Mouse (Mus musculus) limb, embryonic 14.5 days (tissue): ENCODE measurements at regions not wholly inside any gene's neighbourhood (a gene's known extent, or its start where the extent isn't known, plus 50 kb on each side); places are given as distances from the start of the nearest gene placed in this dataset.
A peak's percentile ranks its signal among the peaks of the same experiment; 100 is the strongest.

Source experiments
- ATAC-seq: fragments of 200-750 bp; cut with Nextera tagmentation; 2 replicates; pipeline ENCODE4 v1.8.0; 2017; ENCODE audit warnings: low read depth, moderate number of reproducible peaks, moderate TSS enrichment; ENCODE audit not compliant: low FRiP score
- DNase-seq: peaks from one replicate; pipeline ENCODE4 v3.0.0-alpha.2; 2015; ENCODE audit warnings: low spot score
- H3K27ac ChIP-seq: fragments of 300-500 bp; sonication (generic); replicated peaks from 2 replicates; pipeline ENCODE4 v1.5.1; 2014; ENCODE audit warnings: low read depth, mild to moderate bottlenecking, low read length, moderate library complexity, mixed read lengths
- H3K27me3 ChIP-seq: fragments of 300-500 bp; sonication (generic); 2 replicates; pipeline ENCODE4 v1.6.1; 2014; ENCODE audit warnings: low read length, mixed read lengths; ENCODE audit not compliant: control insufficient read depth, insufficient read depth
- H3K36me3 ChIP-seq: fragments of 300-500 bp; sonication (generic); 2 replicates; pipeline ENCODE4 v1.6.1; 2014; ENCODE audit warnings: mild to moderate bottlenecking, low read length, moderate library complexity, mixed read lengths; ENCODE audit not compliant: control insufficient read depth, insufficient read depth
- H3K4me1 ChIP-seq: fragments of 300-500 bp; sonication (generic); 2 replicates; pipeline ENCODE4 v1.6.1; 2014; ENCODE audit warnings: antibody characterized with exemption, low read length, mixed read lengths; ENCODE audit not compliant: control insufficient read depth, insufficient read depth
- H3K4me2 ChIP-seq: fragments of 300-500 bp; sonication (generic); replicated peaks from 2 replicates; pipeline ENCODE4 v1.6.1; 2014; ENCODE audit warnings: low read depth, mild to moderate bottlenecking, low read length, moderate library complexity; ENCODE audit not compliant: severe bottlenecking
- H3K4me3 ChIP-seq: fragments of 300-500 bp; sonication (generic); replicated peaks from 2 replicates; pipeline ENCODE4 v1.5.1; 2014; ENCODE audit warnings: low read length
- H3K9ac ChIP-seq: fragments of 300-500 bp; sonication (generic); 2 replicates; pipeline ENCODE4 v1.6.1; 2014; ENCODE audit warnings: mild to moderate bottlenecking, low read depth, low read length, moderate library complexity; ENCODE audit not compliant: severe bottlenecking
- H3K9me3 ChIP-seq: fragments of 300-500 bp; sonication (generic); 2 replicates; pipeline ENCODE4 v1.6.1; 2016; ENCODE audit warnings: low read length; ENCODE audit not compliant: control insufficient read depth
- POLR2A ChIP-seq: fragments of 200-500 bp; IDR thresholded peaks from 2 replicates; pipeline ENCODE4 v1.8.0; 2012; ENCODE audit warnings: inconsistent platforms, mild to moderate bottlenecking, moderate library complexity, borderline replicate concordance; ENCODE audit not compliant: insufficient read depth, insufficient read length; ENCODE audit errors: extremely low read depth
- WGBS: fragments of 180-500 bp; shearing (Covaris S2); extraction: QIAGEN DNeasy Blood & Tissue Kit; methylation state at CpG from one replicate; pipeline ENCODE4 v1.1.7; 2014; 5-methylcytosine and 5-hydroxymethylcytosine counted together

- TF ChIP-seq POLR2A, result no peak
- Histone ChIP-seq H3K4me3 (no peak overlapping the region), H3K4me2 (no peak overlapping the region), H3K9me3 (no peaks in the 10 kb centered on the region), H3K27ac (no peak overlapping the region), H3K9ac (no peak overlapping the region), H3K4me1 (no peaks in the 10 kb centered on the region), H3K36me3 (no peaks in the 10 kb centered on the region), H3K27me3 (no peaks in the 10 kb centered on the region)
- ATAC-seq (no peak), DNase-seq (no peak)
- 66% methylated on average over 8 of the region's 8 CpGs for WGBS
Measured at GRCm38 (mm10) chr7:74929142-74929829, 374.7 kb upstream of the Slco3a1 start.

- H3K27me3 ChIP-seq, result no peaks in the 10 kb centered on the region
- no peak overlapping the region for H3K27ac ChIP-seq
- ATAC-seq (no peak), DNase-seq (no peak)
- no peak overlapping the region for H3K4me2 ChIP-seq
- no peaks in the 10 kb centered on the region for H3K4me1 ChIP-seq
- WGBS, result 72% methylated on average over 6 of the region's 6 CpGs
- no peak overlapping the region for H3K4me3 ChIP-seq
- H3K36me3 ChIP-seq, result no peaks in the 10 kb centered on the region
- no peak overlapping the region for H3K9ac ChIP-seq
- no peaks in the 10 kb centered on the region for H3K9me3 ChIP-seq
- no peak for TF ChIP-seq POLR2A
Measured at GRCm38 (mm10) chr7:74928226-74928927, 373.8 kb upstream of the Slco3a1 start.

DNA sequence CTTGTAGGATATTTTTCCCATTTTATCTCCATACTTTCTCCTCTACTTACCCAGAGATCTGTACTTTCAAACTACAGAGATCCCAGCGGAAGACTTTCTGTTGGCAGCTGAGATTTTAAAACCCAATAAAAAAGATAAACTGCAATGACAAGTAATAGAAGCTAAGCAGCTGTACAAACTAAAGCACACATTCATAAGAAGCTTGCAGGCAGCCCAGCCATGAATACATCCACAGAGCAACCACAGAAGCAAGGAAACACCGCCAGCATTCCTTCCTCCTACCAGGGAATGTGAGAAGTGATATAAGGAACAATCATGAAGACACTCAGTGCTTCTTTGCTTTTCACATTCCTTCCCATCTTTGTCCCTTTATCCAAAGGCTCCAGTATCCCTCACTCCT lies 372.1 kb upstream of the Slco3a1 start:
- no peak for TF ChIP-seq POLR2A
- H3K9me3 ChIP-seq, result no peaks in the 10 kb centered on the region
- H3K27ac ChIP-seq, result no peak overlapping the region
- H3K9ac ChIP-seq, result no peak overlapping the region
- WGBS, result 29% methylated on average over 2 of the region's 2 CpGs
- H3K36me3 ChIP-seq, result no peaks in the 10 kb centered on the region
- peak; percentile 18 for DNase-seq
- ATAC-seq, result no peak
- H3K4me3 ChIP-seq, result no peak overlapping the region
- H3K4me1 ChIP-seq, result no peaks in the 10 kb centered on the region
- no peaks in the 10 kb centered on the region for H3K27me3 ChIP-seq
- H3K4me2 ChIP-seq, result no peak overlapping the region

- H3K27me3 ChIP-seq, result no peaks in the 10 kb centered on the region
- no peak overlapping the region for H3K4me3 ChIP-seq
- 88% methylated on average over 1 of the region's 1 CpGs for WGBS
- no peak overlapping the region for H3K27ac ChIP-seq
- no peak for ATAC-seq
- no peak overlapping the region for H3K4me2 ChIP-seq
- no peaks in the 10 kb centered on the region for H3K9me3 ChIP-seq
- DNase-seq, result no peak
- no peak for TF ChIP-seq POLR2A
- H3K36me3 ChIP-seq, result no peaks in the 10 kb centered on the region
- H3K4me1 ChIP-seq, result no peaks in the 10 kb centered on the region
- H3K9ac ChIP-seq, result no peak overlapping the region
Measured at GRCm38 (mm10) chr7:74924156-74924555, 369.6 kb upstream of the Slco3a1 start.

DNA sequence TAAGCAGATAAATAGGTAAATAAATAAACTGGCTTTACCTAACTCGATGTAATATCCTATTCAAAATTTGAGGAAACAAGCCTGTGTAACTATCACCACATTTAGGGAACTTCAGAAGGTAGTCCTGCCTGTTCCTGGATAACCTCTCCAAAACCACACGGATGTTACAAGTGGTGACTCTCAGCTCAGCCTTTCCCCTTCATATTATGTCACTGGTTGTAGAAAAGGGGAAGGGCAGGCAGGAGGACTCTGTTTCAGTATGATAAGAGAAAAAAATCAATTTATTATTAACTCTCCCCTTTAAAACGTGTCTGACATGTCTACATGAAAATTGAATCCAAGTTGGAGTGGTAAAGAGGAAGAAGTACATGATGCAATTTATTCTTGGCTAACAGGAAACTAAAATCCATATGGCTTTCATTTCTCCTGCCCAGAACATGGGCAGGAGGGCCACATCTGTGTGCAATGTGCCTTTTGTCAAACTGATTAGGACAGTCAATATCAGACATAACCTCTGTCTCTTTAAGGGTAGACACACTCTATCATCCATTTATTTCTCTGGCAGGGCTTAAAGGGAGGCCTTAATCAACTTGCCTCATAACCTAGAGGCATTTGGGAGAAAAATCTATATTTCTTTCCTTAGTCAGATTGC lies 353.9 kb upstream of the Slco3a1 start:
- Histone ChIP-seq H3K4me3 (no peak overlapping the region), H3K9me3 (no peaks in the 10 kb centered on the region), H3K27me3 (no peaks in the 10 kb centered on the region), H3K36me3 (no peaks in the 10 kb centered on the region), H3K4me2 (no peak overlapping the region), H3K9ac (no peak overlapping the region), H3K27ac (no peak overlapping the region), H3K4me1 (no peaks in the 10 kb centered on the region)
- WGBS, result 35% methylated on average over 3 of the region's 3 CpGs
- DNase-seq, result peak; percentile 45
- ATAC-seq, result no peak
- TF ChIP-seq POLR2A, result no peak
